ENCODE assay signal across 16 mouse cellular contexts in the genomic region with DNA sequence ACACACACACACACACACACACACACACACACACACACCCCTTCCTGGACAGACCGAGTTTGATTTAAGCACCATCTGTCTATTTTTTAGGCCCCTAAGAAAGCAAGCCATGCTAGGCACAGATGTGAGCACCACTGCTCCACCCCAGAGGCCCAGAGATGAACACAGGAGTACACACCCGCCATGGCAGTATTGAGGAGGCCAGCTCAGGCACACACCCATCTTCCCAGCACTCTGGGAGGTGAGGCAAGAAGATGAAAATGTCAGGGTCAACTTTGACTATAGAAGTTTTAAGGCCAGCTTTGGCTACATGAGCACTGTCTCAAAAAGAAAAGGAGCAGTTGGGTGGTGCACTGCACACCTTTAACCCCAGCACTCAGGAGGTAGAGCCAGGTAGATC. TPM values are rescaled to one million over a fixed set of nuclear protein-coding genes. Genes with fewer than 3 reads are reported as not detected.
"Had no signal": no experiment of that assay in that cellular context is flagged by ENCODE, and none has a peak within 500 bp of the region (broad histone marks: within the 10 kb centered on the region; RNA-seq: fewer than 3 reads in every experiment).

No protein-coding gene starts in this region.

- DNase-seq: lung, adult 2 months; lung, postnatal 14 days; lung, postnatal 36 days; right cerebral cortex, postnatal 14 days; thymus, adult 18-20 months; thymus, postnatal 14 days; thymus, postnatal 36 days had no signal

- H3K4me2 ChIP-seq: lung, embryonic 15.5 days; midbrain, embryonic 11.5 days; midbrain, embryonic 13.5 days; midbrain, embryonic 15.5 days; neural tube, embryonic 12.5 days had no signal

- H3K9ac ChIP-seq: lung, embryonic 15.5 days; midbrain, embryonic 13.5 days; midbrain, embryonic 15.5 days; neural tube, embryonic 12.5 days had no signal

- ATAC-seq: lung, postnatal 0 days; midbrain, embryonic 13.5 days; midbrain, embryonic 15.5 days had no signal

- H3K27me3 ChIP-seq: lung, embryonic 15.5 days; megakaryocyte, embryonic 14.5 days; midbrain, embryonic 15.5 days had no signal

- H3K4me1 ChIP-seq: midbrain, embryonic 13.5 days; midbrain, embryonic 15.5 days had no signal

- H3K9me3 ChIP-seq: lung, embryonic 15.5 days; megakaryocyte, embryonic 14.5 days; midbrain, embryonic 13.5 days; midbrain, embryonic 15.5 days; neural tube, embryonic 12.5 days had no signal

- H3K4me3 ChIP-seq: lung, embryonic 15.5 days; megakaryocyte, embryonic 14.5 days; midbrain, embryonic 13.5 days; midbrain, embryonic 15.5 days; neural tube, embryonic 12.5 days had no signal

- H3K27ac ChIP-seq: lung, embryonic 15.5 days; macrophage; midbrain, embryonic 13.5 days; midbrain, embryonic 15.5 days; neural tube, embryonic 12.5 days had no signal

RNA-seq across cellular contexts. Expression of gene Creb3l3, which starts 24.2 kb away (rescaled TPM):
- total RNA-seq: monocyte, adult 5-6 weeks had no signal
